Mouse (Mus musculus) urinary bladder, postnatal 14 days (tissue): ENCODE data around the gene Antxr2.

Experiments
- DNase-seq: peaks from one replicate; pipeline ENCODE4 v3.0.0; 2021; ENCODE audit warnings: low spot score

The Antxr2 gene

DNA sequence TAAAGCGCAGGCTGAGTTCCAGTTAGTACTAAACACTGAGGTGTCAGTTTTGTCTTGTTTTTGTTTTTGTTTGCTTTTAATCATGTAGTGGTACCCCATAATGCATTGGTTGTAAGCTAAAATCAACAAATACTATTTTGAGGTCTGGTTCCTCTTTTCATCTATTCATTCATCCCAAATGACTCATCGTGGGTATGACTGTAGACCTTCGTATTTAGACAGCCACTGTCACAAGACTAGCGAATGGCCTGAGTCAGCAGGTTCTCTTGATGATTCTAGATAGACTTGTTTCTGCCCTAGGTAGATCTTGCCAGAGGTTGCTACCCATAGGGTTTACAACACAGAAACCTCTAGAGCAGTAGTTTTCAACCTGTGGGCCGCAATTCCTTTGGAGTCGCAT lies 116.9 kb downstream of the Antxr2 start:
- DNase-seq = no peak

DNA sequence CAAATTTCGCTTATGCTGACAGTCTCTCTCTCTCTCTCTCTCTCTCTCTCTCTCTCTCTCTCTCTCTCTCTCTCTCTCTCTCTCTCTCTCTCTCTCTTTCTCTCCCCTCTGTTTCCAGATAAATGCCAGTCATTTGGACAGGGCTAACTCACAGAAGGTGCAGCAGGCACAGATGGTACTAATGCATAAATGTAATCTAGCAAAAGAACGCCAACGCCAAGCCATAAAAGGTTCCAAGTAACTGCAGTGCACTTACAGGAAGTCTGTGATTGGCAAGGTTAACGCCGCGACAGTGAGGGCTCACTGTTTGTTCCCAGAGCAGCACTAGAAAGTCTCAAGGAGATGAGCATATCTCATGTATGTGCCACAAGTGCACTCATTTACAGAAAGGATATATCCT lies 123.4 kb downstream of the Antxr2 start:
- no peak for DNase-seq

DNA sequence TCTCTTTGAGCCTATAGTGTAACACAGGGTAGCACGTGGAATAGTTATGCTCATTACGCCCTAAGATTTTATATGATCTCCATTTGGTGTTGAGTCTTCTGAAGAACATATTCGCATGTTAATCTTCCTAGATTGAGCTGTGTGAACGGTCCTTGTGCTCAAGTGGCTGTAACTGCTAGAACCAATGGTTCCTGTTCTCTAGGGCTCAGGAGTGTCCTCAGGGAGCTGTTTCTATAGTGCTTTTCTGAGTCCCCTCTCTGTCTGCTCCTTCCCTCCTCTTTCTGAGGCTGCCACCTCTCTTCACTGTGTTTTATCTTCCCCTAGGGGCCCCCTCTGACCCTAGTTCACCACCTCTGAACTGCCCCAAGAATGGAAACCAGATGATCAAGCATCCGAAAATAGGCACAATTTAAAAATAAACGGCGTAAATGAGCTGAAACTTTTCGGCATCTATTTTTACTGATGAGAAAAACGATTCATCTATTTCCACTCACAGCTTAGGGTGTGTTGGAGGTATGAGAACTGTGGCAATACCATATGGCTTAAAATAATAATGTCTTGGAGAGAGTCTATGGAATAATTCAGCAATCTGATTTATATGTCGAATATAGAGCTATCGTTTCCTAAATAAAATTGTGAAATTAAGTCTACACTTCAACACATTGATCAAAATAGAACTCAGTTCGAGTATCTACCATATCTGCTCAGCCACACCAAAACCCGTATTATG lies 124.1 kb downstream of the Antxr2 start:
- no peak for DNase-seq

DNA sequence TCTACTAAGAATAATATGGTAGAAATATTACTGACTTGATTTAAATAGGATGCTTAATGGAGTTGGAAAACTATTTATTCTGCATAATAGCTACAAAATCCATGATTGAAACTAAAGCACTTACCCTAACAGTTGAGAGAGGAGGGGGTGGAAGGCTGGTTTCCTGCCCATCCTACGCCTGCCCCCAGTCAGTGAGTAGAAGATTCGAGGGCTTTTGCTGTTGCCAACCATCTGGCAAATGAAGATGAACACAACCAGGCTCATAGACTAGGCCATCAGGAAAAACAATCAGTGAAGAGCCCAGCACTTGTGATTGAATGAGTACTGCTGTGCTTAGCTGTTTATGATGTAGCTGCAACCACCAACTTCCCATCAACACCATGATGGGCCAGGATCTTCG lies 125.0 kb downstream of the Antxr2 start:
- no peak for DNase-seq

DNA sequence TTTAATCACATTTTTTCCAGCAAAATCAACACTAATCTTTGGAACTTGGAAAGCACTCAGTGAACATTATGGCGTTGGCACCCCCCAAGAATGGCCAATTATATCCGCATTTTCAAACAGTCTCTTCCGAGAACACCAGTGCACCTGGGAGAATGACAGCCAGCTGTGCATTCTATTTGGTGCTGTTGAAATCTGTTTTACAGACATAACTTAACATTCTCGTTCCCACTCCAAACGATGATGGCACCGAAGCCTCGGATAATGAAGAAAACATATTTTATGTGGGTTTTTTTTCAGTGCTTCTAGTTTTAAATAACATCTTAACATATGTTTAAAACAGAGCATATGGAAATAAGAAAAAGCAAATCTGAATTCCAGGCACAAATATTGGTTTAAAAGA lies 129.7 kb downstream of the Antxr2 start:
- DNase-seq = no peak

DNA sequence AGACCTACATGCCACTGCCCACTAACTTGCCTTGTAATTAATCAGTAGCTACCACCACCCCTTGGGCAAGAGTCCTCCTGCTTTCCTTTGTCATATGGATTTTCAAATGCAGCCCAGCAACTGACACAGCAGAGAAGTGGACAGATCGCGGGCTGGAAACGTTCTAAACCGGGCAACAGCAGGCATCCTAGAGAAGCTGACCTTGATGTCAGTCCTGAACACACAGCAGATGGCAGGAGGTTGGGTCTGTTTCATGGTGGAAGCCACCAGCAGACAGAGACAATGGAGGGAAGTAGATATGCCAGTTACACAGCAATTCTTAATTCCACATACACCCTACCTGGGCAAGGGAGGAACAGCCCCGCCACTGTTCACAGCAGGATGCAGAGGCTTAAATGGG lies 131.5 kb downstream of the Antxr2 start:
- no peak for DNase-seq

DNA sequence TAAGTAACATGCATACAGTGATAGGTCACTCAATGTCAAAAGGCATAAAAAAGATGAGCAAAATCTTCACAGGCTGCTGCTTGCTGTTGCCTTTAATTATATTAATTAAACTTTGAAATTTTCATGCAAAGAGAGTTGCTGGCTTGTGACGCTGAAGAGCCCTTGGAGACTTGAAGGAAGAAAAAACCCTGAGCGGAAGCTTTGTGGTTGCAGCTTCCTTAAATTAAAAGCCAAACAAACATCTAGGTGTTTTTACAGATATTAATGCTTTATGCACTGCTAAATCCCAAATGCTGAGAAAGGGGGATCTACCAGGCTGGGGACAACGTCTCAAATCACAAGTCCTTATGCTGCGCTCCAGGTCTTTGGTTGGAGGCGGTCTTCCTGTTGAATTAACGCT lies 145.4 kb downstream of the Antxr2 start:
- no peak for DNase-seq

DNA sequence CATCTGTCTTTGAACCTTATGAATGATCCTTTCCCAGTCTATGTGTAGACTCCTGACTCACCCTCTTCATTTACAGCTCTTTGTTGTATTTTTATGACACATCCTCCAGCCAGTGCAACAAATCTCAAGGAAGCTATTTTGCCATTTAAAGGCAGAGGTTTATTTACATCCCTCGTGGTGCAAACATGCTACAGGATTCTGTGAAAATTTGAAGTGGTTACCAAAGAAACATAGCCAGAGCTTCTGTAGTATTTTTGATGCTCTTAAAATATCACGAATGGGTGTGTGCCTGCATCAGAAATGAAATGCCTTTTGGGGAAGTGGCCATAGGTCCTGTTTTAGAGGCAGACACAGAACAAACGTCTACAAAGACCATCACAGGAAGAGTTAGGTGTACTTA lies 146.7 kb downstream of the Antxr2 start:
- DNase-seq = no peak

DNA sequence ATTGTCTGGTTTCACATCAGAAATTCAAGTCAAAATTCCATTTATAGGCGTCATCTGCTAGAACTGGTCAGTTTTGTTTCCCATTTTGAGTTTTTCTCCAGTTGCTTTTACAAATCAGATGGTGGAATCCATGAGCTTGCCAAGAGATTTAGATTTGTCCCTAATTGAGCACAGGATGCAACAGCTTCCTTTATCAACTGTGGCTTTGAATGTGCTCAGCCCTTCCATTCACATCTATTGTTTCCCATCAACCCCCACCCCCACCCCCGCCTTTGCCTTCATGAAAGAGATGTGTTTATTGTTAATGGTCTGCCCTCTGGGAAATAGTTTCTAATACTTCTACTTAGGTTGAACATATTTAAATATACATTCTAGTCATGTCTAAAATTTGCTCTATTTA lies 149.4 kb downstream of the Antxr2 start:
- DNase-seq = no peak

DNA sequence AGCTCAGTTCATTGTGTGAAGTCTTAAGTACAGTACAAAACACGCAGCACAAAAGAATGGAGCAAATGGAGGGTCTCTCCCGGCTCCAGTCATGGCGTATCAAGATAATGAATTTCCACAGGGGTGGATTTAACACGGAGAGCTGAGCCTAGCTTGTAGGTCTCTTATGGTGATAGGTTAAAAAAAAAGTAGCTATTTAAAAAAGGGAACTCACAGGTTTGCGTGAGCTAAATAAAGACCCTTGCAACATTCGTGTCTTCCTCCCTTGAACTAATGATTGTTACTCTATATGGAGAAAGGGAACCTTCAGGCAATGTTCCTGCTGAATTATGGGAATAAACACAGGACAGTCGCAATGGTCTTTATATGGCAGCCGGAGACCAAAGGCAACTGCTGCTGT lies 150.7 kb downstream of the Antxr2 start:
- no peak for DNase-seq

DNA sequence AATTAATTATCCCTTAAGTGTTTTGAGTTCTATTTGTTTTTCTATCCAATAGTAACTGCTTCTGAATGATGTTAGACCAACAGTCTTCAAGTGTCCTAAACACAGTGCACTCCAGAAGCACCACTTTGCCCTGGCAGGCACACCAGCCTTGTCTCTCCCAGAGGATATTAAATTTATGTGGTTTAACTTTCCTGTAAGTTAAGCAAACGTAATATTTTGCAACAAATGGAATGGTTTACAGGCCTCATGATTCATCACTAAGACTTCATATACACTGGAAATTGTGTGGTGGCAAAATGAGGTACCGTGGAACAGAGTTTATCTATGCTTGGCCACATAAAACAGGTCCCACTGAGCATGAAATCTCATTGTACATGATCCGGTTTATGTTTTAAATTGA lies 152.0 kb downstream of the Antxr2 start:
- DNase-seq = no peak

DNA sequence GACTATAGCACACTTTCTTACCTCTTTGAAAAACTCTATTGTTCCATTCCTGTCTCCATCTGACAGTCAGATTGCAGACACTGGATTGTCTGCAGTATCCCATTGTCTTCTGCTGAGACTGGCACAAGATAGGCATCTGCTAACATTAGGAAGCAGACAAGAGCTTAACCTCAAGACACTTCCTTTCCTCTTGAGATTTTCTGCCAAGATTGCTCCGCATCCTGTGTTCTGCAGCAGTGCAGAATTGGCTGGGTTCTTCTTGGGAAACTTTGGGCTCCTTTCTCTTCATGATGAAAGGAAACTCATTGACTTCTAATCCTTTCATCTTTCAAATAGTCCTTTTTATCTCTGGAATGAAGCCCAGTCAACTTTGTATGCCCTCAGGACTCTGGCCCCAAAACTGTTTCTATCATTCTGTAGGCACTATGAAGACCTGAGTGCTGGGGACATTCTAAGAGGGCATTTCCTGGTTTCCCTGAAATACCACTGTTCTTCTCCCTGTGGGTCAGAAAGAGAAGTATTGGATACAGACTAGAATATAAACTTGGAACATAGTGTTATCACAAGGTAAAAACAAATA lies 152.5 kb downstream of the Antxr2 start:
- DNase-seq = no peak

DNA sequence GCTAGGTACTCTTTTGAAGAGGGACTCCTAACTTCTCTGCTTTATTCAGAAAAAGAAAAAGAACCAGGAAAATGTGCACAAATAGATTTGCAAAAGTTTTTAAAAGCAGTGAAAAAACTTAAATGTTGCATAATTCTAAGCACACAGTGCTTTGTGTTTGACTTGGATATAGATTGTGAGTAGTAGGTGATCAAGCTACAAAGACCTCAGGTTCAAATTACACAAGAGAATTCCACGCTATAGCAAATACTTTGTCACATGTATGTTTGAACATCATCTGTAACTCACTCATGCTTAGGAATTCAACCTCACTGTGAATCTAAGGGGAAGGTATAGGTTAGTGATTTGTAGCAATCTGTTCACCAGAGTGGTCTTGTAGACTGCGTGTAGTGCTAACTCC lies 153.9 kb downstream of the Antxr2 start:
- DNase-seq = no peak

DNA sequence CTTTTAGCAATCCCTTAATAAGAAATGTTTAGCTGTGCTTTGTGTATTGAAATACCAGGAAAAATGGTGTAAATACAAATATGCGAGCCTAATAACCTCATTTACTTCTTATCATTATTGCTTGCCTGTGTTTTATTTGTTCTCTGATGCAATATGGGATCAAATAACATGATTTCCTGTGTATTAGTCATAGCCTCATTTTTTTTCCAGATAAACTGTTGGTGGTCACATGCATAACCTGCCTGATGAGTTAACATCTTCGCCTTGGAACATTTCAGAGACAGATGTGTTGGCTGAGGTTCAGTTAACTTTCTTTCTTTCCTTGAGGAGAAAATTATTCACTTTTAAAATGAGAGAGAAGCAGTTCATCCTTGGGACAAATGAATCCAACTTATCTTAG lies 162.9 kb downstream of the Antxr2 start:
- DNase-seq = no peak

DNA sequence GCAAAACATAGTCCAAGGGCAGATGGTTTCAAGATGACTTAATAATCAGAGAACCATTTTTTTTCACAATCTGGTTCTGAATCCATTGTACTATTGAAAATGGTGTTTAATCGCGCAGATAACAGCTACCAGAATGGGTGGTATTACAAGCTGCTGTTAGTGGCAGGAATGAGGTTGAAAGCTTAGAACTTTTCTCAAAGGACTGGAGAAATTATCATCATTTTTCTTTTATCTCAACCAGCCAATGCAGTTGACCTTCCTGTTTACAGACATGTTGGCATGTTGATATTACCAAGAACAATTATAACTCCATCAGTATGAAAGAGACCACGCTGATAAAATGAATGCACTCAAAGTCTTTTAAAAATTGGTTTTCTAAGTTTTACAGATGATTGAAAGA lies 163.9 kb downstream of the Antxr2 start:
- DNase-seq = no peak

DNA sequence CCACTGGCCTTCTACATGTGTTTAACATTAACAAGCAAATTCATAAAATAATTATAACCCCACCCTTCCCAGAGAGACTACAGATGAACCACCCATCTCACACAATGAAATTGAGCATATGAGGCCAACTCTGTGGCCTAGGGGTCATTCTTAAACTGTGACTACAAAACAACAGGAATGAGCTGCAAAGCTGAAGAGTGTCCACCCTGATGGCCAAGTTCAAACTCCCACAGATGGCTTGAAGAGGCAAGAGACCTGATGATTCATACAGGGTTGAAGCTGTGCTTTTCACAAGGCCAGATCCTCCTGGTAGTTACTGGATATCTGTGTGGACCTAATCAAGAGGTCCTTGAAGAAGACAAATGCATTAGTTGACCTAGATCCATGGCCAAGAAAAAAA lies 173.7 kb downstream of the Antxr2 start:
- no peak for DNase-seq

DNA sequence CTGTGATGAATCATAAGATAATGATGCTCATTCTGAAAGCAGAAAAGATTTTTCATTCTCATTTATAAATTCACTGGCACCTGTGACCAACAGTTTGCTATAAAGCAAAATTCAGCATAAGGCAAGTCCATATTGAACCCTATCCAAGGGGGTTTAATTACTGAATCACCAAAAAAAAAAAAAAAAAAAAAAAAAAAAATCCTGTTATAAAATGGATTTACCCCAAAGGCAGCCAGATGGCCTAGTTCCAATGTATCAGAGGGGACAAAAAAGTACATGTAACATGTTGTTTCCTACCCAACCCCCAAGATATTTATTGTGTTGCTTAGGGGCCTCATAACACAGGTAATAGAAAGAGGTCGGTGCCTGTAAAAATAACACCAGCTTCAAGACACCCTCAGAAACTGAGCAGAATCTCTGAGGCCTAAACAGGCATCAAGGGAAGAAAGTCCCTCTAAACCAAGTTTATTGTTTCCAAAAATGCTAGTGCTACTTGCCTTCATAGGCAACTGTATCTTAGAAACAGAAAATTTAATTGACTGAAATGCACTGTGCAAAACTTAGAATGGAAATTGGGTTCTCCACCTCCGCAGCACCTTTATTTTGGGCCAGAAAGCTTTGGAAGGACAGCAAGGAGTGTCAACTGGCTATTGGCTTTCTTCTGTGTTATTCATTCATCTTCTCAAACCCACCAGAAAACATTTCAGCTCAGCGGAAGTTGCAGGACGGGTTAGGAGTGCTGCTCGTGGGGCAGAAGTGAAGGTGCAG lies 178.7 kb downstream of the Antxr2 start:
- no peak for DNase-seq

DNA sequence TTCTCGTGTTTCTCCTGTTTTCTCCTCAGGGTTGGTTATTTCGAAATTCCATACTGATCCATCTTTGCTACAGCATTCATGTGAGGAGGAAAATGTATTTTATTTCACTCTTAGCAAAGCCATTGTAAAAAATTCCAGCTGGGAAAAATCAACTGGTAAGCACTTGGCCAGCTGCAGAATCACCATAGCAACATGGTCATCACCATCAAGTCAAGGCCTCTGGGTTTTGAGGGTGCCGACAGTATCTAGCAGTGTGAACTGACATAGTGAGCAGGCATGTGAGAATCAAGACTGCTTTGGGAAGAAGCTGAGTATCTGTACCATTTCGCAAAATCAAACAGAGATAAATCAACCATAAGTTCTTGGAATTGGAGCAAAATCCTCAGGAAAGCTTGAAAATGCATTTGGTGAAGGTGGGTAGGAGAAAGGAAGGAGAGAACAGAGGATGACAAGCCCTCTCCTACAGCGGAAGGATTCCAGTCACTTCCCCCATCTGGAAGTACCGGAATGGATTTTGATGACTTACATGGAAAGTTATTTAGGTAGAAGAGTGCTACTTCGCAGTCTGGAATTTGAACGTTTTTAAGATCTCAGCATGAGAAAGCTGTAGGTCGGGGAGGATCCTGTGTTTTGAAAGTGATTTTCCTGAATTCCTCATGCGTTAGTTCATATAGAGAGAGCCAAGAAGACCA lies 183.5 kb downstream of the Antxr2 start:
- DNase-seq = no peak

DNA sequence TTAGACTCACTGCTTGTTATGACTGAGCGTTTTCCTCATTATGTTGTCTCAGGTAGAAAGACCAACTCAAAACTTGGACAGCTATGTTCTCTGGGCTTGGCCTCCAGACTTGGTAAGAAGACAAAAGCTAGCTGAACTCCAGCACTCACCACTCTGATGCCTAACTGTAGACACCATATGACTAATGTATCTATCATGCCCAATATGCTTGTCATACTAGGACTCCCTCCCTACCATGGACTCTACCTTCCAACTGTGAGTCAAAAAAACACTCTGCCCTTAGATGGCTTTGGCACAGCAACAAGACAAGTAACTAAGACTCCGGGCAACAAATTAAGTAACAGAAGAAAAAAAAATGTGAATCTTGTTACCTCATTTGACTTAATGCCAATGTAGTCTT lies 184.3 kb downstream of the Antxr2 start:
- DNase-seq = no peak

DNA sequence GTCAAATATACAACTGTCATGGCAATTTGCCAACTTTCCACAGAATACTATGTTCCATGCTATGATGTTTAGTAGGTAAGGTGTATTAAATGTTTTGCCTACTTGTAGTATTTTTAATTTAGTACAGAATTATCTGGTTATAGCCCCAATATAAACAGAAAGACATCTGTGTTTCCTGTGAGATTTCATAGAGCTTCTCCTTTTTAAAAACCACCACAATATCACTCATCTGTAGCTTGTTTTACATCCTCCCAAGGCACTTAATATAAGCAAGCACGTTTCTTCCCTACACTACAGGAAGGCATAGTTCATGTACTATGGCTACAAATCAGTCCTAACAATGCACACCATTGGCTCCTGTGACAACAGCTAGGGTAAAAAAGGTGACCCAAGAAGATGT lies 188.8 kb downstream of the Antxr2 start:
- DNase-seq = no peak

DNA sequence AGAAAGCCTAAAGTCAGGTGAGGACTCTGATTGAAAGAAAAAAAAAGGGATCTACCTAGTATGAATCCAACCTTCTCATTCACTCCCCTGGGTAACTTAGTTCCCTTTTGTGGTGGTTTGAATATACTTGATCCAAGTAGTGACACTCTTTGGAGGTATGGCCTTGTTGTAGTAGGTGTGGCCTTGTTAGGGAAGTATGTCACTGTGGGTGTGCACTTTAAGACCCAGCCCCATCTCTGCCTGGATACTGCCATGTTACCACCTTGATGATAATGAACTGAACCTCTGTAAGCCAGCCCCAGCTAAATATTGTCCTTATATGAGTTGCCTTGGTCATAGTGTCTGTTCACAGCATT lies 190.9 kb downstream of the Antxr2 start:
- no peak for DNase-seq

DNA sequence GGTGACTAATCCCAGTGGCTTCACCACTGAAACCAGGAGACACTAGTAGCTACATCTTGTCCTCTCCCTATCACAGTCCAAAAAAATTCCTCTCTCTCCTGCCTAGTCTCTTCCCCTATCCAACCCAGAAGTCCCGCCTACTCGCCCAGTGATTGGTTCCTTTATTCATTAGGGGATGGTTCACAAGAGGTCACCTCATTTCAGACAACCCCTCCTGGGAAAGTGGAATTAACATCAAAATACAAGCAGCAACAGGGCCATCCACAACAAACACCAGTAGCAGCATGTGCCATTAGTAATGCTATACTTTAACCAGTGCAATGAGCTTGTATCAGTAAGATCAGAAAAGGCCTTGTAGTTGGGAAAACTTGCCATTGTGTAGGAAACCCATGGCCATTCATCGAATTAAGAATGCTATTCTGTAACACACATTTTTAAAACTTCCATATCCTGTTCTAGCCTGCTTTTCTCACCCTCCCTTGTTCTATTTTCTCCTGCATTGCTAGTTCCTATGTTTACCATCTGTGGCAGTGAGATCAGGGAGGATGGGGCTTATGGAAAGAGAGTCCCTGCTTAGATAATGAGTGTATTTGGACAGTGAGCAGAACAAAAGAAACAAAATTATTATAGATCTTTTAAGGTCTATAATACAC lies 191.4 kb downstream of the Antxr2 start:
- DNase-seq = no peak

DNA sequence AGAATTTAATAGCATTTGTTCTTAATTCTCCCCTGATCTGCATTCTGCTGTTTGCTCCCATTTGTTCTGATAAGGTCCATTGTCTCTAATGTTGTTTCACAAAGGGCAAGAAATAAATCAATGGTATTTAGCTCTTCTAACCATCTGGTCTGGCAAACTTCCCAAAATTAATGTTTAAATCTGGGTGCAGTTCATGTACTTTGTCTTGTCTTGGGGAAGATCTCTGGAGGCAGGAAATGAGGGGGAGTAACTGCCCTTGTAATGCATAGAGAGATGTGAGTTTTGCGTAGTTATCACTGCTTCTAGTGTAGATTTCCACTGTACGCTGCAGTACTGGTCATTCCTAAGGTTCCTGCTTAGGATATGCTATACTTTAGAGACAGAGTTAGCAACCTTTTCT lies 193.5 kb downstream of the Antxr2 start:
- DNase-seq = no peak
